9 mouse cellular contexts compared by ENCODE assay signal in genomic region chr15:85646639-85647277, GRCm38 (mm10).
DNase-seq lines count a peak whose midpoint lies in the region; ATAC-seq and TF ChIP-seq lines count a peak whose summit lies in the region.
"Had no signal": no experiment of that assay in that cellular context is flagged by ENCODE, and none has a peak within 500 bp of the region (broad histone marks: within the 10 kb centered on the region; RNA-seq: fewer than 3 reads in every experiment).

No protein-coding gene starts in this region.

- H3K36me3 ChIP-seq in kidney, adult 2 months (ENCODE audit: control insufficient read depth, insufficient read depth, low read length) = no peaks in the 10 kb centered on the region
- H3K36me3 ChIP-seq in embryonic facial prominence, embryonic 11.5 days (replicated peaks; ENCODE audit: control insufficient read depth, insufficient read depth, low read depth, low read length) = no peaks in the 10 kb centered on the region
- no peaks in the 10 kb centered on the region for H3K36me3 ChIP-seq in intestine, embryonic 14.5 days (ENCODE audit: control insufficient read depth, insufficient read depth, low read length)
- no peaks in the 10 kb centered on the region for H3K36me3 ChIP-seq in midbrain, postnatal 0 days (ENCODE audit: insufficient read depth, low read length)
- H3K36me3 ChIP-seq: G1E had no signal

- peak overlapping the region; percentile 83 for H3K9ac ChIP-seq in embryonic facial prominence, embryonic 11.5 days (replicated peaks; ENCODE audit: low read length)
- peak overlapping the region; percentile 83 for H3K9ac ChIP-seq in intestine, embryonic 14.5 days (ENCODE audit: low read length)
- no peak overlapping the region for H3K9ac ChIP-seq in midbrain, postnatal 0 days (replicated peaks; ENCODE audit: low read length, poor library complexity, severe bottlenecking)

- H3K27me3 ChIP-seq in kidney, adult 2 months (replicated peaks; ENCODE audit: control insufficient read depth, insufficient read depth, low read length) = no peaks in the 10 kb centered on the region
- H3K27me3 ChIP-seq in embryonic facial prominence, embryonic 11.5 days (ENCODE audit: control insufficient read depth, insufficient read depth, low read length) = peaks cover 11% of the 10 kb centered on the region
- no peaks in the 10 kb centered on the region; the same call in 1 of the 2 replicates for H3K27me3 ChIP-seq in intestine, embryonic 14.5 days (replicated peaks; ENCODE audit: control insufficient read depth, insufficient read depth, low read length)
- H3K27me3 ChIP-seq in midbrain, postnatal 0 days (ENCODE audit: insufficient read depth, low read length) = no peaks in the 10 kb centered on the region

- peak overlapping the region; percentile 61 for H3K4me3 ChIP-seq in kidney, adult 2 months (ENCODE audit: insufficient read depth, low read depth, low read length)
- peak overlapping the region; percentile 38 for H3K4me3 ChIP-seq in embryonic facial prominence, embryonic 11.5 days (ENCODE audit: low read depth, low read length)
- peak overlapping the region; percentile 51 for H3K4me3 ChIP-seq in intestine, embryonic 14.5 days (ENCODE audit: low read depth, low read length)
- H3K4me3 ChIP-seq in midbrain, postnatal 0 days (ENCODE audit: low read depth, low read length) = peak overlapping the region; percentile 31

- H3K4me2 ChIP-seq in embryonic facial prominence, embryonic 11.5 days (ENCODE audit: low read depth, low read length) = peak overlapping the region; percentile 78
- peak overlapping the region; percentile 82 for H3K4me2 ChIP-seq in intestine, embryonic 14.5 days (ENCODE audit: low read length)
- peak overlapping the region; percentile 52 for H3K4me2 ChIP-seq in midbrain, postnatal 0 days (ENCODE audit: low read depth, low read length, poor library complexity, severe bottlenecking)

- WGBS in kidney, adult 2 months = 26% methylated on average over 9 of the region's 10 CpGs
- WGBS in embryonic facial prominence, embryonic 11.5 days = 26% methylated on average over 10 of the region's 10 CpGs
- 32% methylated on average over 10 of the region's 10 CpGs for whole genome bisulfite sequencing in intestine, embryonic 14.5 days
- WGBS in midbrain, postnatal 0 days = 38% methylated on average over 9 of the region's 10 CpGs

- peaks cover 10% of the 10 kb centered on the region; the same call in 1 of the 2 replicates for H3K4me1 ChIP-seq in kidney, adult 2 months (ENCODE audit: control insufficient read depth, insufficient read depth, low read length)
- peaks cover 9% of the 10 kb centered on the region for H3K4me1 ChIP-seq in embryonic facial prominence, embryonic 11.5 days (ENCODE audit: control insufficient read depth, insufficient read depth, low read length)
- H3K4me1 ChIP-seq in intestine, embryonic 14.5 days (replicated peaks; ENCODE audit: control insufficient read depth, insufficient read depth, low read length) = peaks cover 10% of the 10 kb centered on the region
- H3K4me1 ChIP-seq in midbrain, postnatal 0 days (ENCODE audit: insufficient read depth, low read length) = 0 out of 2 replicates have a peak, but pooled peaks cover under 1% of the 10 kb centered on the region

- TF ChIP-seq CTCF in kidney, adult 2 months (conservative IDR thresholded peaks at IDR 0.05; ENCODE audit: insufficient read depth, insufficient read length, low read depth, low read length) = no peak
- no peak for TF ChIP-seq CTCF in midbrain, postnatal 0 days (IDR thresholded peaks at IDR 0.05)

- H3K9me3 ChIP-seq in embryonic facial prominence, embryonic 11.5 days (replicated peaks; ENCODE audit: control insufficient read depth, low read length) = no peaks in the 10 kb centered on the region
- H3K9me3 ChIP-seq in intestine, embryonic 14.5 days (ENCODE audit: control insufficient read depth, low read length) = no peaks in the 10 kb centered on the region
- H3K9me3 ChIP-seq in midbrain, postnatal 0 days (ENCODE audit: low read length) = no peaks in the 10 kb centered on the region
- H3K9me3 ChIP-seq: G1E had no signal

- DNase-seq in kidney, adult 2 months = no peak
- DNase-seq in kidney, adult 9 months = no peak
- DNase-seq in embryonic facial prominence, embryonic 11.5 days (ENCODE audit: low spot score) = no peak
- no peak for DNase-seq in intestine, embryonic 14.5 days (ENCODE audit: low spot score)
- DNase-seq in midbrain, postnatal 0 days (ENCODE audit: low spot score) = no peak
- DNase-seq in frontal cortex, postnatal 14 days (ENCODE audit: low spot score in 2 of 2) = no peak
- DNase-seq in thymus, postnatal 25 days = no peak
- no peak for DNase-seq in cerebellum, postnatal 25 days

- no peak for TF ChIP-seq POLR2A in kidney, adult 2 months (IDR thresholded peaks at IDR 0.05; ENCODE audit: low read depth, low read length)

- ATAC-seq in embryonic facial prominence, embryonic 11.5 days (replicated peaks; ENCODE audit: insufficient number of reproducible peaks, low FRiP score, low TSS enrichment, low read depth) = no peak
- 0 out of 2 replicates have a peak, but pooled peaks have one; percentile 37 for ATAC-seq in intestine, embryonic 14.5 days (replicated peaks; ENCODE audit: low FRiP score, low TSS enrichment, low read depth)
- ATAC-seq in midbrain, postnatal 0 days (ENCODE audit: low FRiP score) = no peak

- peak overlapping the region; percentile 89 for H3K27ac ChIP-seq in kidney, adult 2 months (ENCODE audit: insufficient read depth, low read depth, low read length)
- 0 out of 2 replicates have a peak overlapping the region, but pooled peaks have one; percentile 41 for H3K27ac ChIP-seq in embryonic facial prominence, embryonic 11.5 days (replicated peaks; ENCODE audit: low read depth, low read length)
- peak overlapping the region; percentile 83; the same call in 1 of the 2 replicates for H3K27ac ChIP-seq in intestine, embryonic 14.5 days (ENCODE audit: low read depth)
- H3K27ac ChIP-seq in midbrain, postnatal 0 days (ENCODE audit: low read depth, low read length) = peak overlapping the region; percentile 71; the same call in 1 of the 2 replicates
